Mouse (Mus musculus) right cerebral cortex, postnatal 36 days (tissue): ENCODE measurements around the gene Ints7.

Experiments
- DNase-seq, 2 experiments: peaks; one replicate each; pipeline ENCODE4 v3.0.0; 2022; ENCODE audit warnings: low spot score in 2 of 2, mixed read lengths in 1 of 2

Gene Ints7

GRCm38 (mm10) chr1:191575458-191576247, at the start of gene Ints7, which contains the start of gene Dtl:
Gene Ints7 (plus strand): TSS chr1:191575636.
Gene Dtl (minus strand): TSS chr1:191575544.
- DNase-seq: peak; percentile 97 to 98

GRCm38 (mm10) chr1:191527089-191527488, 48.3 kb upstream of the Ints7 start:
- peak; percentile 20 to 34 for DNase-seq

GRCm38 (mm10) chr1:191527921-191528612, 47.4 kb upstream of the Ints7 start:
- DNase-seq: no peak

- no peak for DNase-seq
Measured at GRCm38 (mm10) chr1:191529406-191529805, 46.0 kb upstream of the Ints7 start.

- DNase-seq: no peak
Measured at GRCm38 (mm10) chr1:191531023-191531422, 44.4 kb upstream of the Ints7 start.

GRCm38 (mm10) chr1:191534896-191535295, 40.5 kb upstream of the Ints7 start:
- DNase-seq: no peak

GRCm38 (mm10) chr1:191540300-191540699, 35.1 kb upstream of the Ints7 start:
- DNase-seq: no peak

GRCm38 (mm10) chr1:191541014-191541413, 34.4 kb upstream of the Ints7 start:
- DNase-seq: peak; percentile 54 to 72

- DNase-seq: no peak
Measured at GRCm38 (mm10) chr1:191541619-191542018, 33.8 kb upstream of the Ints7 start.

- no peak for DNase-seq
Measured at GRCm38 (mm10) chr1:191543747-191544146, 31.7 kb upstream of the Ints7 start.

- DNase-seq: no peak
Measured at GRCm38 (mm10) chr1:191550786-191551185, 24.6 kb upstream of the Ints7 start.

- DNase-seq: no peak
Measured at GRCm38 (mm10) chr1:191557109-191557508, 18.3 kb upstream of the Ints7 start.

GRCm38 (mm10) chr1:191559779-191560178, 15.7 kb upstream of the Ints7 start:
- no peak for DNase-seq

- DNase-seq: no peak
Measured at GRCm38 (mm10) chr1:191562823-191563365, 12.5 kb upstream of the Ints7 start.

- no peak for DNase-seq
Measured at GRCm38 (mm10) chr1:191567859-191568258, 7.6 kb upstream of the Ints7 start.

- DNase-seq: no peak
Measured at GRCm38 (mm10) chr1:191569625-191570024, 5.8 kb upstream of the Ints7 start.

GRCm38 (mm10) chr1:191570415-191570814, 5.0 kb upstream of the Ints7 start:
- DNase-seq: no peak

- no peak for DNase-seq
Measured at GRCm38 (mm10) chr1:191573906-191574639, 1.4 kb upstream of the Ints7 start.

- peak in 1 of 2 experiments; percentile 20 for DNase-seq
Measured at GRCm38 (mm10) chr1:191574871-191575457, 472 bp upstream of the Ints7 start.

- no peak for DNase-seq
Measured at GRCm38 (mm10) chr1:191579524-191579923, 4.1 kb downstream of the Ints7 start.

- no peak for DNase-seq
Measured at GRCm38 (mm10) chr1:191581641-191582040, 6.2 kb downstream of the Ints7 start.

- no peak for DNase-seq
Measured at GRCm38 (mm10) chr1:191583836-191584235, 8.4 kb downstream of the Ints7 start.
